Mouse (Mus musculus) adrenal gland, adult 8-10 months (tissue): Measurements from ENCODE around the gene Reln. TPM values are rescaled to one million over a fixed set of nuclear protein-coding genes. Genes with fewer than 3 reads are reported as not detected.

Experiments
- DNase-seq: peaks from one replicate; pipeline ENCODE4 v3.0.0; 2022
- total RNA-seq, 4 experiments: library from RNA; stranded (reverse); gene quantifications; 2 replicates each; pipeline ENCODE4 v1.2.4; 2022

Gene Reln
- total RNA-seq, 4 experiments from 2014 or later, result 0.83 to 2.4 (median 1.4) TPM

DNA sequence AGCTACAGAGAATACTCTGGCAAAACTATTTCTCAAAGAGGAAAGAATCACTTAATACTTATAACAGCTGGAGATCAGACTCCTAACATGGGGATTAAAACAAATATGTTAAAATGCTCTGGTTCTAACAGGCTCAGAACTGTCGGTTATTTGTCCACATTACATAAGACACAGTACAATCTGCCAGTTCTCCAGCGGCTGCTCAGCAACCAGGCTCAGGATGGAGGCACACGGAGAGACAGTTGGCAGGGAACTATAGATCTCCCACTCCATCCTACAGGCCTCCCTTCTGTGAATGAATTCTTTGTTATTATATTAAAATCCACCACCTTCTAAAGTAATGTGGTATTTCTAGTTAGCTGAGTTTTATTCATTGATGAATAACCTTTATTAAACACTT is 37.4 kb downstream of the Reln start:
- no peak for DNase-seq

DNA sequence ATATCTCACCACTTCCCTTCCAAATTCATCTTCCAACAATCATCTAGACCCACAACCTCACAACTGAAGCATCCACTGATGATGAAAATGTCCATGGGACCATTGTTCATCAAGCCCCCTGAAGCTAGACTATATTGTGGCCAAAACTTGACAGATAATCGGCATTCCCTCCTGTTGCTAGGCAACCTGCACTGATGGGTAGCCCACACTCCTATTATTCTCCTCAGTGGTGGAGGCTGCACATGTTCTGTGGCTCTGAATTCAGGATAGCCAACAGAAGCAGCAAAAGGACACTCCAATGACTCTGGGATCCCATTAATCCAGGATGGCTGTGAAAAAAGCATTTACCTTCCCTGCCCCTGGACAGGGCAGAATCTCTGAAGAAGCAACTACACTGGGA is 40.8 kb downstream of the Reln start:
- DNase-seq, result no peak

DNA sequence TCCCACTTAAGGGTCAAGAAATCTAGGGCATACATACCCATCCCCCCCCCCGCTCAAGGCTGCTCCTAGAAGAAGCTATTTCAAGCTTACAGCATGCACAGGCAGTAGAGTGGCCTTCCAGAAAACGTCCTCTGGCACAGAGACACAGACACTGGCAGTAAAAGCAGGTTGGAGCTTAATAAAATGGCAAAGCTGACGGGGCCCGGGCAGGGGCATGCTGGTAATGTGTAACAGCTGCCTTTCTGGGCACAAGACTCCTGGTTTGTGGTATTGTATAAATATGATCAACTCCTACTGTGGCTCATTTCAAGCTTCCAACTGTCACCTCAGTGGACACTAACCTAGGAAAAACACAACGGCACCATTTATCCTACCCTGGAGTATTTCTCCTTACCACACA is 42.2 kb downstream of the Reln start:
- DNase-seq, result no peak

DNA sequence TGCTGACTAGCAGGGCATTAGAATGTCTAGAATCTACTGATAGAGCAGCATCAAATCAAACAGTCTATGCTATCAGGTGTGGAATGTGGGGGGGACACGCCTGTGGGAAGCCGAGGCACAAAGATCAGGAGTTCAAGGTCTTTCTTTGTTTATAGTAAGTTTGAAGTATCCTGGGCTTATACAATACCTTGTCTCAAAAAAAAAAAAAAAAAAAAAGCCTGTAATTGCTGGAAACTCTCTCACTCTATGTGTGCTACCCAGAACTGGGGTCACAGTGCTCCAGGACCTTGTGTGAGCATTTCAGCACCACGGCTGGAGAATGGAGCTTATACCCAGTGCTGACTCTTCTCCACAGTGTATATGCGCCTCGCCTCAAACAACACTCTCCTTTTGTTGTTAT is 43.7 kb downstream of the Reln start:
- no peak for DNase-seq

DNA sequence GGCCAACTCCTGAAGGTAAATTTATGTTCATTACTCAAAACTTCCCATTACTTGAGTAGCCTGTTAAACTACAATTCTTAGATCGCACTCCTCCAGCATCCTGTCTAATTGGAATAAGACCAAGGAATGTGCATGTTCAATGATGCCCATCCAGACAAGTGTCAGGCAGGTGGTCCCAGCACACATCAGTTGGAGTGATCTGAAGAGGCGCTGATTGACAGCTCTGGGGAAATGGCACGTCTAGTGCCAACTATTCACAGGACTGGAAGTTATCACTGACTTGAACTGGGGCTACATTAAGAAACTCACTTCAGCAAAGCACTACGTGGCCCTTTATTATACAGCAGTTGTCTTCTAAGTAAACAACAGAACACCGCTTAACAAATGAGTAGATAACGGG is 44.5 kb downstream of the Reln start:
- DNase-seq, result no peak

DNA sequence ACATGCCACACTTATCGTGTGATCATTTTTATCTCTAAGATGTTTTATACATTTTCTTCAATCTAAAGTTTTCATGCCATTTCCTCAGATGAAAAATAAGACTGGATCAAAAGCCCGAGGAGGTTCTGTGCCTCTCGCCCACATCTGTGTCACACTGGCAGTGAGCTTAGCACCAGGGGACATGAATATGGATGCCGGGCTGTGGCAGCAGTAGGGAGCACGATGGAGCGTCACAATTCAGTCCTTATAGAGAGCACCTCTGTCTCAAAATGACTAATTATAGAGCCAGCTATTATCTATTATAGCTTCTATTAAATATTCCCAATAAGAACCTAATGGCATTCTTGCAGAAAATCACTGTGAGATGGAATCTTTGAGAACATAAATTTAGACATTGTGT is 49.3 kb downstream of the Reln start:
- DNase-seq, result no peak

DNA sequence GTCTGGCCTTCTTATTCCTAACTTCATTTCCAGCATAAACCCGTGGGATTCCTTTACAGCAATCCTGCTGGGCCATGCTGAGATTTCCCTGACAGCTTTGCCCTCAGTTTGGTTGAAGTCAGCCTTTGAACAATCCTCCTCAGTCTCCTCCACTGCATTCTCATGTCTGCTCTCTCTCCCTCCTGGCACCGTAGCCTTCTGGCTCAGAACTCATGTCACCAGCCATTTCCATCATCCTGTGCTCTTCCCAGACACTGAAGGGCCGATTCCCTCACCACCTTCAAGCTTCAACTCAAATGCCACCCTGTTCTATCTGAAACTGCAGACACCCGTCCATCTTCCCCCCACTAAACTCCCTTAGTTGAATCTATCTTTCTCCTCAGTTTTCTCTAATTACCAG is 53.1 kb downstream of the Reln start:
- DNase-seq, result no peak

DNA sequence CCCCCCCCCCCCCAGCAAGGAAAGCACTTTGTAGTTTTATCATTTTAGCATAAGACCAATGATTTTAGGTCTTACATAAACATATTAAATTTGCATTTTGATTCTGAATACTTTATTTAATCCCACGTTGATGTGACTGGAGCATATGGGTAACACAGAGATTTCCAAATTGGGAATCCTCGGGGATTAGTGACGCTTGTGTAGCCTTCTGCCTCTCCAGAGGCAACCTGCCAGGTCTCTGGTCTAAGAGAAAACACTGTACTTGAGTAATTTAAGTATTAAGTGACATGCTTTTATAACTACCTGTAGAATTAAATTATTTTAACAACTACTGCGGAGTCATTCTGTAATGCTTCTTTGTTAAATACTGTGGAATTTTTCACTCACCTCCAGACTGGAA is 59.1 kb downstream of the Reln start:
- DNase-seq, result no peak

DNA sequence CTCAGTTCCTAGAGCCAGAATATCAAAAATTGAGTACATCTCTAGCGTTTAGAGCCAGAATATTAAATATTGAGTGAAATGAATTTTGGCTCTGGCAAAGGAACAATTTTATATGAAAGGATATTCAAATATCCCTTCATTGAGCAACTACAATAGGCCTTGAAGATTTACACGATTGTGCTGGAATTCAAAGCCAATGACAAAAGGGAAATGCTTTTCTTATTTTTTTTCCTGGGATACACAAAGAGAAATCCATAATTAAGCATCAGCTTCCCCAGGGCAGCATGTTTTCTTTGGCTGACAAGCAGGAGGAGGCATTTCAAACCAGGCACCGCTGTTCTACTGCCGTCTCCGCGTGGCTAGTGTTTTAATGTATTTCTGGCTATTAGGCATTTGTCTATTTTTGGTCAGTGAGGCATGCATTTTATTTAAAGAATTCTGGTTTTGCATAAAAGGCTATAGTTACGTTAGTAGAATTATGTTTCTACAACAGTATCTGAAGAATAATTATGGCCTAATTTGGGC is 62.3 kb downstream of the Reln start:
- no peak for DNase-seq

DNA sequence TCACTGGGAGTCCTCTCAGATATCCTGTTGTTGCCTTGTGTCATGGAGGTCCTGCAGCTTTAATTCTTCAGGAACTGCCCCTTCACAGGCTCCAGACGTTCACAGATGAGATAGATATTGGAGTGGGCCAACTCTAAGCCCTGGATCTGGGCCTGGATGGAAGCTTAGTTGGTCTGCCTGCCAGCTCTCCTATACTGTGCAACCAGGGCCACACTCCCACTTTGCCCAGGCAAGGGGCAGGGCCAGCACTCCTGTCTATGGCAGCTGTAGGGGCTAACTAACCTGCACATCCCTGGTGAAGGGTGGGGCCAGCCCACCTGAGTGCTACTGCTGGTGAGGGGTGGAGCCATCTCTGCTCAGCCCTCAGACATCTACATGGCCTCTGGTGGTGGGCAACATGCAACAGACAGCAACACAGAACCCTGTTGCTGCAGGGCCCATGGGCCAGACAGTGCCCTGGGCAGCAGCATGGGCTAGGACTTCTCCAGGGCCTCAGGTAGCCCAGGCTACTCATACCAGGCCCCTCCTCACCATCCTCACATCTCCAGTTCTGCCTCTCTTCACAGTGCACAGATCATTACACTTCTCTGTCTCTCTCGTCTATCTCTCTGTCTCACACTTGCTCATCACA is 63.9 kb downstream of the Reln start:
- no peak for DNase-seq

DNA sequence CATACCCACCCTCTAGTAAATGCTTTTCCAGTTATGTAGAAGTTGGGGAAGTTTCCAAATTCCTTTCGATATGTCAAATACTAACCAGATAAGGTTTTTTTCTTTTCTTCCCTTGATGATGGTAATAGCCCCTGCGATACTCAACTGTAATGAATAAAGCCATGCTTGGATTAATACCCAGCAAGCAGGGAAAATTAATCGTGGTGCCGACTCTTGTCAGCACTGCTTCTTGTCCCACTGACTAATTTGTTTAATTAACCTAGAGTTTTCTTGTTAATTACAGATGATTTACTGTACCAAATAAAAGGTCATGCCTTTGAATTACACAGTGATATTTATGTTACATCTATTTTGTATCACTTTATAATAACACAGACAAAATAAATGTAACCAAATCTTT is 65.3 kb downstream of the Reln start:
- DNase-seq, result no peak

DNA sequence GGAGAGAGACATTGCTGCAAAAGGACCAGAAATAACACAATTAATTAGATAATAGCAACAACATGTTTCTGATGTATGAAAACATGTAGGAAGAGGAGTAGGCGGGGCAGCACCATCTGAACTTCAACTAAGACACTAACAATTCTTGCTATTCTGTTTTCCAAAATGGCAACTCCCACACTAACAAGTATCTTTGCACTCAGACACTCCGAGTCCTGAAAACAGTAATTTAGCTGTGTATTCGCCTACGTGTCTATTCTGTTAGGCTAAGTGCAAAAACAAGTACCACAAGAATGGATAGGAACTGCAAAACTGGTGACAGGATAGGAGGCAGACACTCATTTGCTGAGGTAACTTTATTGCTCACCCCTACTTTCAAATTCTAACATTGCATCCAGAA is 70.4 kb downstream of the Reln start:
- DNase-seq, result no peak

DNA sequence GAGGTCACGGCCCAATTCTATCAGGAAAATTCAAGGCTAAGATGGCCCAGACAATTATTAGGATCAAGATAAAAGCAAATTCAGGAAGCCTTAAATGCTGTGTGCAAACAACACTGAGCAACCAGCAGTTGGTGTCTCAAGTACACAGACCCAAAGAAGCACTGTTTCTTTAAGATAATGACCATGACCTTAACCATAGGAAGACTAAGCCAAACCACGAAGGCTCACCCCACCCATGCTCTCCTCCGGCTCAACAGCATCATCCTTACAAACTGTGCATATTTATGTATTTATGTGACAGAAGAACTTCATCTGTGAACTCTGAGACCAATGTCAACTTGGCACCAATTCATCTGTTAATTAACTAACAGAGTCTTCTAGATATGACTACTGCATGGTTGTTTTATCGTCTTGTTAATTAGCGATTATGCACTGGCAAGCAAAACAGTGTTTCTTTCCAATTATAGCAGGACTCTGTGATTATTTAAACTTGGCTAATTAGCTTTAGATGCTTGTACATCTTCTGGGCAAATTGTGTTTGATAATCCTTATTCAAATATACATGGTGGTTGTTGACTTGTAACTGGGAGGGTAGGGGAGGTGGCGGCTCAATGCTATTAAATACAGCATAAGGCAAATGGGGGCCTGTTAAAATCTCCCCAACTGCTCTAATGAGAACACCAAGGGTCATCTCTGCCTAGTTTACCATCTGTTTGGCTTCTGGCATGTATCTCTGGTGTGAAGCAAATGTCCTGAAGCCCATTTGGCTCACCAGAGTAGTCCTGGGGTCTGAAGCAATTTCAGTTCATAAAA is 77.8 kb downstream of the Reln start:
- no peak for DNase-seq

DNA sequence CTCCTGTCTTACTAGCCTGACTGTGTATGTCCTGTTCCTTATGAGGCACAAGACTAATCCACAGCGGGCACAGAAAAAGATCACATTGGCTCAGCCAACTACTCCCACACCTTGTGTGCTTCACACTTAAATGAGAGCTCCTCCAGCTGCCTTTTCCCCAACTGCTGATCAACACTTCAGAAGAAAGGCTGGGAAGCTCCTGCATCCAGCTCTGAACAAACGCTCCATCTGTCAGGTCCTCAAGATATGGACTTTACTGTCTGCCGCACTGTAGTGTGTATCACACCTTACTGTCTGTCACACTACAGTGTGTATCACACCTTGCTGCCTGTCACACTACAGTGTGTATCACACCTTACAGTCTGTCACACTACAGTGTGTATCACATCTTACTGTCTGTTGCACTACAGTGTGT is 82.1 kb downstream of the Reln start:
- no peak for DNase-seq

DNA sequence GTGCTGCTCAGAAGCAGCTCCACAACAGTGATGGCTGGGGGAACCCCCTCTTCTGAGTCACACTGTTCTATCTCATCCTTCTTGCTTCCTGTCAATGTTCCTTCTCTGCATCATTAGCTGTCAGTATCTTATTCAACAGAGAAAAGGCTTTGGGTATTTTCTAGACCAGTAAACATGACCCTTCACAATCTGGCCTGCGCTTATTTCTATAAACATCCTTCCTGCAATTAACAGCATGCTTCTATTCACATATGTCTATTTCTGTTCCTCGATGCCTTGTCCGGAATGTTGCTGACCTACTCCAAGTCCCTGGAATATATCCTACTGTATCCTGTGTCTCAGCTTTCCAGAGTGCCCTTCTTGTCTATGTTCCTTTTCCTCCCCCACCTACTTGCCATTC is 89.2 kb downstream of the Reln start:
- no peak for DNase-seq

DNA sequence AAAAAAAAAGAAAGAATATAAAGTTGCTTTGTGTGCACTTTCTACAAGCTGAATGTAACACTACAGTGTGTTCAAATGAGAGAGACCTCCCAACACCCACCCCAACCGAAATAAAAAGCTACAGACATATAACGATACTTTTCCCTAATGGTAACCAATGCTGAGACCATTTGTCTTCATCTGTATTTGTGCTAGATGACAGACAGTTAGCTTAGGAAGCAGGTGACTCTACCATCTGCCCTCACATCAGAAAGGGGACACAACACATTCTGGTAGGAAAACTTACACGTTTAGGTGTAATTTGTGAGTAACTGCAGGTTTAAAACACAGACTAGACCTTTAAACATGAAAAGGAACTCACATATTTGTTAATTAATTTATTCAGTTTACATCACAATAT is 90.6 kb downstream of the Reln start:
- no peak for DNase-seq

DNA sequence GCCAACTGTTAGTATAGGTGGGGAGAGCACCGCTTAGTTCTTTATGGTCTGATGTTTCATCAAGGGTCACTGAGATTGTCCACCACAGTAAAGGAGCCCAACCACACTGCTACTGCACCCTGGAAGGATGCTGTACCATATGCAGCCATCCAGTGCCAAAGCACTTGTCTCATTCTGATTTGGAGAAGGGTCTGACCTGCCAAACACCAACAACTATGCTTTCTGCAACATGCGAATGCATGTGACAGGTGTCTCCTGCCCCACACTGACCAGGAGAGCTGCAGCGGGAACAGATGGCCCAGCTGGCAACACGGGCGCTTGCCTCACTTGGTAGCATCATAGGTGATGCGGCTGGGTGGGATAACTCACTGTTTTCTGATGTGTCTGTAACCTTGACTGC is 91.2 kb downstream of the Reln start:
- DNase-seq, result no peak

DNA sequence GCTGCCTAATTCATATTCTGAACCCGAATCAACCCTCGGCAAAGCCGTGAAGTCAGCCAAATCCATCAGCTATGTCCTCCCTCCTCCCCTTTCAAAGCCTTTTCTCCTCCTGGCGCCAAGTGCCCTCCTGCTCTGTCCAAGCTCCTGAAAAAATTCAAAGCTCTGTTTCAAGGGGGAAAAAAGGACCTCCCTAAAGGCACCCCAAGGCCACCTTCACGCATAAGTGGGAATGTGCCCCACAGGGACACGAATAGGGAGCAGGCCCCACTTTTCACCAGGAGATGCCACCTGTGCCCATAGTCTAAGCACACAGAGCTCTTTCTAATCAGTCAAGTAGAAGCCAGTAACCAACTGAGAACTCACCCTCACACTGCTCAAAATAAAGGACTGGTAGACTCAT is 96.7 kb downstream of the Reln start:
- no peak for DNase-seq

DNA sequence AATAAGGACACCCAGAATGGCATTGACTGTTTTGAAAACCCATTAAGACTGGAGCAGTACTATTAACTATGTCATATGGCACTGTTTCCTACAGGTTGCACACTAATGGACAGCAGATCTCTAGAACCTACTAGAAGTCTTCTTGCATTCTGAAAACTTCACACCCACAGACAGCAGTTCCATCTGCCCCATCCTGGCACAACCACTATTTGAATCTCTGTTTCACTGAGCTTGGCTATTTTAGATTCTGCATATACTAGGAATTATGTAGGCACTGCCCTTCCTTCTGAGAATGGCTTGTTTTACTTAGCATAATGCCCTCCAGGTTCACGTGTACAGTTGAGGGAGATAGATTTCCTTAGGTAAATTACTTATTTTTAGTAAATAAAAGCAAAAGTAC is 99.4 kb downstream of the Reln start:
- DNase-seq, result no peak

DNA sequence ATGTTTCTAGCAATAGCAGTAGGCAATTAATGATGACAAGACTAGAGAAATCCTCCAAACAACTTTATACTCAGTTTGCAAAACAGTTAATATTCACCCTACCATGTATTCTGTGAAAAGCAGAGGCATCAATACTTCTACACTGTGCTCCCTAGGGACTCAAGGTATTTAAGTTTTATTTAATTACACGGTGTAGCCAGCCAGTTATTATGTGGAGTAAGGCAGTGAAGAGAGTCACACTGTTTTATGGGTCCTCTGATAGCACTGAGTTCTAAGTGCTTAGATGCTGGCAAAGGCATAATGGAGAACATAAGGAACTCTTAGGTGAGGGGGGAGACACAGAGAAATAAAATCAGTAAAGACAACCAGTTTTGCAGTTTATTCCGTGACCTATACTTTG is 101.0 kb downstream of the Reln start:
- no peak for DNase-seq

DNA sequence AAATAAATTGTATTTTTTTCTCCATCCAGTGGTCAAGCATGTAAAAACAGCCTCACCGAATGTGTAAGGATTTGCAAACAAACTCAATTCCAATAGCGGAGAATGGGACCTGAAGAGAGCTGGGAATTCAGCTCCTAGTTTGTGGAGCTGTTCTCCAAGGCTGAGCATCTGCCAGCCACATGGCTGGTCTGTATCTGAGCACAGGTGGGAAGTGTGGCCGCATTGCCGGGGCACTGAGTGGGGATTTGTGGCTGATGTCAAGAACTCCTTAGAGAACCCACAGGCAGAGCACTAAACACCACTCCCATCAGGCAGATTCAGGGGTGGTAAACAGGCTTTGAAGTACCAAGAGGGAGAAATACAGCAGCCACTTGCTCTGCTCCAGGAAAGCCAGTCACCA is 102.9 kb downstream of the Reln start:
- DNase-seq, result no peak

DNA sequence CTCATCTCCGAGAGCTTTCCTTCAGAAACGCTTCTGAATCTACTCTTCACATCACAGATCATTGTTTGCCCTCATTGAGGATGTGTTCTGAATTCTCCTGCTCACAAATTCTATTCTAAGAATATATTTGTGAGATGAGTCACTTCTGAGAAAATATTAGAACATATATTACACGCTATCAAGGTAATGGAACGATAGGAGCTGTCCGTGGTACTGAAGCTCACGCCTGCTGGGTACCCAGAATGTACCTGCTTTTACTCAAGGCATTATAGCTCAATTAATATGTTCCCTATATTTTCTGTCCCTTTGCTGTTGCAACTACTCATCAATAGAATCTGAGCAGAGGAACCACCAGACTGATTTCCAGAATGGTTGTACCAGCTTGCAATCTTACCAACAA is 107.7 kb downstream of the Reln start:
- DNase-seq, result no peak

DNA sequence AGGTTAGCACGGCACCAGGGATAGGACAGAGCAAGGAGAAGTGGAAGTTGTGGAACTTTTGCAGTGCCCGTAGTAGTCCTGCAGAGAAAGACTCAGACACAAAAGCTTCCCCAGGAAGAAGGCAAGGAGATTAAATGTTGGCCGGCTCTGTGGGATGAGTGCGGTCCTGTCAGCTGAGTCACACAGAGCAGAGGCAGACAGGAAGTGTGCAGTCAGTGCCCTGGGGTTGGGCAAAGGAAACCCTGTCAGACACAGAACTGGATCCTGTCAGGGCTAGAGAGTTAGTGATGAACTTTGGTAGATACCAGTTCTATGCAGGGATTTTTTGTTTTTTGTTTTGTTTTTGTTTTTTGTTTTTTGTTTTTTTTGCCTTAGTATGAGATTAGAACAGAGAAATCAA is 120.0 kb downstream of the Reln start:
- no peak for DNase-seq

DNA sequence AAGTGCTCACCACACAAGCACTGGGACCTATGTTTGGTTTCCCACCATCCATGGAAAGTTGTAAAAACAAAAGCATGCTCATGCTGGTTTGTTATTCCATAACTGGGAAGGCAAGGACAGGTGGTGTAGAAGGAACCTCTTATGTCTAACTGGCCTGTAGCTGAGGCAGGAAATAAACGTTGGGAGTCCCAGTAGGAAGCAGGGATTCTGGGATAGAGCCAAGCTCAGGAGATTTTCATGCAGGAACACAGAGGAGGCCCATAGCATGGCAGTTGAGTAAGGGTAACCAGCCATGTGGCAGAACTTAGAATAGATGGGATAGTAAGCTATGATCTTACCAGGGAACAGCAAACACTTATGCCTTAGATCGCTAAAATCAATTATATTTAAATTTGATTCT is 120.6 kb downstream of the Reln start:
- DNase-seq, result no peak
